Mouse (Mus musculus) spleen, adult 2 months (tissue): Measurements from ENCODE around the gene Wnt6.

ENCODE experiments used
- CTCF ChIP-seq: fragments of 200-500 bp; IDR thresholded peaks from 2 replicates; pipeline ENCODE4 v1.5.1; 2011; ENCODE audit warnings: mild to moderate bottlenecking, inconsistent platforms; ENCODE audit not compliant: insufficient read depth, insufficient read length, insufficient replicate concordance; ENCODE audit errors: extremely low read depth
- POLR2A ChIP-seq: fragments of 200-500 bp; IDR thresholded peaks from 2 replicates; pipeline ENCODE4 v1.6.1; 2011; ENCODE audit warnings: low read depth, low read length, inconsistent platforms

DNA sequence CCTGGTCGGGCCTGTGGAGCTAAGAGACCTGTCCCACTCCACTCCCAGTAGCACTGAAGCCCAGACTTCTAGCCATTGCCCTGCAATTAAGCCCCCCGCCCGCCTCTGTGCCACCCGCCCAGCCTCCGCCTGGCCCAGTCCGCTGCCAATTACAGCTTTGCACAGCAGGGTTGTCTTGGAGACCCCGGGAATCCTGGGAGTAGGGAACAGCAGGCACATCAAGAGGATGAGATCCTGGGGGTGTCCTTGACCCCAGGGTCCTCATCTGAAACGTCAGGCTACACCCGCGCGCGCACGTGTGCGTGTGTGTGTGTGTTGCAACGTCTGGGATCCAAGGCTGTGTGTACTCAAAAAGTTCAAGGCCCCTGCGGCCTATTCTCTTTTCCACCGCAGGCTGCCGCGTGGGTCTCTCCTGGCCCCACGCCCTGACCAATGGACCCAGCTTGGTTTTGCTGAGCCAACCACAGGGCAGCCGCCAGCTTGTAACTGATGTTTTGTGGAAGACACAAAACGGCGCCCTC lies 35.9 kb downstream of the Wnt6 start:
- no peak for TF ChIP-seq POLR2A
- TF ChIP-seq CTCF = no peak
